Mouse (Mus musculus): ENCODE results near the gene Tnfrsf1b.

- no peak for TF ChIP-seq POLR2A (IDR thresholded peaks at IDR 0.05; ENCODE audit: control insufficient read depth, extremely low read depth, insufficient read depth, low read length, poor library complexity)
- TF ChIP-seq CTCF (IDR thresholded peaks at IDR 0.05; ENCODE audit: borderline replicate concordance, control insufficient read depth, extremely low read depth, insufficient read depth, low read length, poor library complexity), result no peak
Measured at GRCm38 (mm10) chr4:145266505-145266904, 19.8 kb upstream of the Tnfrsf1b start.

Data from thymus, adult 2 months (tissue).